Mouse (Mus musculus) embryonic fibroblast, embryonic 13.5 days (primary cell): ENCODE measurements at regions not wholly inside any gene's neighbourhood (a gene's known extent, or its start where the extent isn't known, plus 50 kb on each side); places are given as distances from the start of the nearest gene placed in this dataset.

ENCODE experiments used
- CTCF ChIP-seq: IDR thresholded peaks from 2 replicates; pipeline ENCODE4 v1.5.1; 2011; ENCODE audit warnings: mild to moderate bottlenecking, control low read depth, low read length, moderate library complexity, borderline replicate concordance; ENCODE audit not compliant: insufficient read depth
- POLR2A ChIP-seq: IDR thresholded peaks from 2 replicates; pipeline ENCODE4 v1.6.1; 2011; ENCODE audit warnings: low read depth, mild to moderate bottlenecking, control low read depth, low read length, moderate library complexity

- TF ChIP-seq CTCF (no peak), POLR2A (no peak)
These were observed 115.0 kb downstream of the Tle3 start for GRCm38 (mm10) chr9:61487146-61487545.
